Mouse (Mus musculus) G1E (cell line): ENCODE results near the gene Srrm4.

ENCODE experiments used
- CTCF ChIP-seq: IDR thresholded peaks from 2 replicates; pipeline ENCODE4 v1.5.1; 2012; ENCODE audit warnings: low read depth, low read length, inconsistent platforms, mixed read lengths
- GATA1 ChIP-seq: IDR thresholded peaks from 2 replicates; pipeline ENCODE4 v1.6.1; 2012; ENCODE audit warnings: borderline replicate concordance, low read length, inconsistent platforms, mixed read lengths
- GATA2 ChIP-seq: IDR thresholded peaks from 2 replicates; pipeline ENCODE4 v1.6.1; 2012; ENCODE audit warnings: low read depth, low read length, inconsistent platforms, borderline replicate concordance
- POLR2AphosphoS5 ChIP-seq: IDR thresholded peaks from 2 replicates; pipeline ENCODE4 v1.6.1; 2012; ENCODE audit warnings: low read depth, low read length, inconsistent platforms; ENCODE audit not compliant: insufficient replicate concordance
- TAL1 ChIP-seq: conservative IDR thresholded peaks from 2 replicates; pipeline ENCODE4 v1.6.1; 2012; ENCODE audit warnings: low read depth, low read length, inconsistent platforms, mixed read lengths

DNA sequence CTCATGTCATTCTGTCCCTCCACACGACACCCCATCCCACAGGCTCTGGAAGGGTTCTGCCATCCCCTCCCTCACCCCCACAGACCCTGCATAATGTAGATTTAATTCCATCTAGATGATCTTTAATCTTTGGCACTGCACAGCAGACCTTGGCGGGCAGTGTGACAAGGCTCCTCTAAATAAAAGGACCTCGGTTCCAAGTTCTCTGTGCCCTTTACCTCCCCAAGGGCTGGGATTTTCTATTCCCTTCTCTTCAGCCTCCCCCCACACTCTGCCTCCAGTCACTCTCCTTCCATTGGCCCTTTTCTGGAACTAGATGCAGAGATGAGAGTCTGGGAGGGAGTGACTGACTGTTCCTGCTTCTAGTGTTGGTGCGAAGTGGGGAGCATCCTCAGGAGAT, 202.3 kb downstream of the Srrm4 start:
- TF ChIP-seq CTCF (no peak), GATA1 (no peak), TAL1 (no peak), GATA2 (no peak), POLR2AphosphoS5 (no peak)
